Mouse (Mus musculus) midbrain, embryonic 11.5 days (tissue): Measurements from ENCODE around the gene Lpar3. TPM values are rescaled to one million over a fixed set of nuclear protein-coding genes. Genes with fewer than 3 reads are reported as not detected.

Experiments
- ATAC-seq: fragments of 200-750 bp; cut with Nextera tagmentation; 2 replicates; pipeline ENCODE4 v1.8.0; 2017; ENCODE audit warnings: moderate TSS enrichment, moderate library complexity; ENCODE audit not compliant: low FRiP score
- DNase-seq: peaks from one replicate; pipeline ENCODE4 v3.0.0; 2015; ENCODE audit warnings: low spot score; ENCODE audit errors: missing footprints
- H3K27ac ChIP-seq: fragments of 300-500 bp; sonication (generic); 2 replicates; pipeline ENCODE4 v1.5.1; 2014; ENCODE audit warnings: low read depth, low read length
- H3K27me3 ChIP-seq: fragments of 300-500 bp; sonication (generic); 2 replicates; pipeline ENCODE4 v1.6.1; 2014; ENCODE audit warnings: mild to moderate bottlenecking, low read length, moderate library complexity, mixed read lengths; ENCODE audit not compliant: control insufficient read depth, insufficient read depth
- H3K36me3 ChIP-seq: fragments of 300-500 bp; sonication (generic); 2 replicates; pipeline ENCODE4 v1.6.1; 2014; ENCODE audit warnings: mild to moderate bottlenecking, low read length, moderate library complexity, mixed read lengths; ENCODE audit not compliant: control insufficient read depth, insufficient read depth
- H3K4me1 ChIP-seq: fragments of 300-500 bp; sonication (generic); 2 replicates; pipeline ENCODE4 v1.6.1; 2014; ENCODE audit warnings: low read length; ENCODE audit not compliant: control insufficient read depth, insufficient read depth
- H3K4me2 ChIP-seq: fragments of 300-500 bp; sonication (generic); 2 replicates; pipeline ENCODE4 v1.6.1; 2014; ENCODE audit warnings: mild to moderate bottlenecking, moderate library complexity
- H3K4me3 ChIP-seq: fragments of 300-500 bp; sonication (generic); 2 replicates; pipeline ENCODE4 v1.5.1; 2014; ENCODE audit warnings: low read depth, low read length
- H3K9ac ChIP-seq: fragments of 300-500 bp; sonication (generic); 2 replicates; pipeline ENCODE4 v1.6.1; 2014; ENCODE audit warnings: low read length
- H3K9me3 ChIP-seq: fragments of 300-500 bp; sonication (generic); 2 replicates; pipeline ENCODE4 v1.6.1; 2016; ENCODE audit warnings: low read length; ENCODE audit not compliant: control insufficient read depth
- WGBS: fragments of 180-500 bp; shearing (Covaris S2); extraction: QIAGEN DNeasy Blood & Tissue Kit; methylation state at CpG from one replicate; pipeline ENCODE4 v1.1.7; 2014; 5-methylcytosine and 5-hydroxymethylcytosine counted together
- polyA plus RNA-seq: library from polyadenylated mRNA; unstranded; fragments of >200 nt; fragmentation: Nextera tagmentation; extraction: Ambion mirVana; gene quantifications from 2 replicates; pipeline ENCODE4 v1.2.1, GENCODE M21; 2014

Lpar3 gene
- polyA plus RNA-seq, 1 experiment from 2014 or later = 0.41 TPM

GRCm38 (mm10) chr3:146318520-146318938 is 97.8 kb downstream of the Lpar3 start:
- H3K4me3 ChIP-seq = no peak overlapping the region
- WGBS = 59% methylated on average over 16 of the region's 16 CpGs
- H3K27ac ChIP-seq = no peak overlapping the region
- peak overlapping the region; percentile 3; the same call in 1 of the 2 replicates for H3K9ac ChIP-seq
- peak overlapping the region; percentile 13; the same call in 1 of the 2 replicates for H3K4me2 ChIP-seq
- DNase-seq (no peak), ATAC-seq (peak; percentile 63)
- H3K4me1 ChIP-seq = peaks cover 12% of the 10 kb centered on the region
- no peaks in the 10 kb centered on the region for H3K9me3 ChIP-seq
- no peaks in the 10 kb centered on the region; the same call in 1 of the 2 replicates for H3K27me3 ChIP-seq
- H3K36me3 ChIP-seq = no peaks in the 10 kb centered on the region

- 19% methylated on average over 13 of the region's 13 CpGs for WGBS
- Histone ChIP-seq H3K27ac (no peak overlapping the region; the same call in 1 of the 2 replicates), H3K9ac (peak overlapping the region; percentile 3; the same call in 1 of the 2 replicates), H3K4me3 (no peak overlapping the region), H3K27me3 (no peaks in the 10 kb centered on the region; the same call in 1 of the 2 replicates), H3K36me3 (no peaks in the 10 kb centered on the region), H3K4me2 (peak overlapping the region; percentile 13; the same call in 1 of the 2 replicates), H3K9me3 (no peaks in the 10 kb centered on the region), H3K4me1 (peaks cover 12% of the 10 kb centered on the region)
- ATAC-seq (peak; percentile 67), DNase-seq (no peak)
These were observed 98.2 kb downstream of the Lpar3 start for GRCm38 (mm10) chr3:146318987-146319386.

GRCm38 (mm10) chr3:146319503-146319902 is 98.7 kb downstream of the Lpar3 start:
- Histone ChIP-seq H3K4me1 (peaks cover 12% of the 10 kb centered on the region), H3K9ac (no peak overlapping the region), H3K9me3 (no peaks in the 10 kb centered on the region), H3K27ac (no peak overlapping the region; the same call in 1 of the 2 replicates), H3K4me3 (no peak overlapping the region), H3K27me3 (no peaks in the 10 kb centered on the region; the same call in 1 of the 2 replicates), H3K4me2 (no peak overlapping the region), H3K36me3 (no peaks in the 10 kb centered on the region)
- no peak for DNase-seq
- ATAC-seq = peak; percentile 47; the same call in 1 of the 2 replicates
- WGBS = 85% methylated on average over 14 of the region's 14 CpGs

- no peaks in the 10 kb centered on the region for H3K9me3 ChIP-seq
- no peak overlapping the region for H3K4me2 ChIP-seq
- peaks cover 13% of the 10 kb centered on the region; the same call in 1 of the 2 replicates for H3K4me1 ChIP-seq
- no peak overlapping the region for H3K4me3 ChIP-seq
- 79% methylated on average over 8 of the region's 8 CpGs for WGBS
- H3K27ac ChIP-seq = no peak overlapping the region
- ATAC-seq = no peak
- no peaks in the 10 kb centered on the region; the same call in 1 of the 2 replicates for H3K27me3 ChIP-seq
- H3K9ac ChIP-seq = no peak overlapping the region
- no peaks in the 10 kb centered on the region for H3K36me3 ChIP-seq
- no peak for DNase-seq
These were observed 104.2 kb downstream of the Lpar3 start for GRCm38 (mm10) chr3:146324949-146325348.

- no peaks in the 10 kb centered on the region for H3K9me3 ChIP-seq
- no peak overlapping the region for H3K9ac ChIP-seq
- peak overlapping the region; percentile 48; the same call in 1 of the 2 replicates for H3K4me2 ChIP-seq
- peak; percentile 88 for DNase-seq
- 40% methylated on average over 14 of the region's 17 CpGs for WGBS
- H3K4me1 ChIP-seq = peaks cover 13% of the 10 kb centered on the region; the same call in 1 of the 2 replicates
- peak; percentile 54 for ATAC-seq
- H3K27ac ChIP-seq = no peak overlapping the region; the same call in 1 of the 2 replicates
- no peak overlapping the region for H3K4me3 ChIP-seq
- no peaks in the 10 kb centered on the region for H3K27me3 ChIP-seq
- no peaks in the 10 kb centered on the region for H3K36me3 ChIP-seq
These were observed 106.2 kb downstream of the Lpar3 start for GRCm38 (mm10) chr3:146326743-146327536.

- Histone ChIP-seq H3K4me3 (peak overlapping the region; percentile 24), H3K9ac (peak overlapping the region; percentile 63), H3K4me1 (peaks cover 13% of the 10 kb centered on the region; the same call in 1 of the 2 replicates), H3K36me3 (no peaks in the 10 kb centered on the region), H3K9me3 (no peaks in the 10 kb centered on the region), H3K27me3 (no peaks in the 10 kb centered on the region), H3K27ac (peak overlapping the region; percentile 51; the same call in 1 of the 2 replicates), H3K4me2 (peak overlapping the region; percentile 48)
- under 1% methylated on average over 13 of the region's 13 CpGs for WGBS
- DNase-seq (peak; percentile 96), ATAC-seq (peak; percentile 85)
These were observed 106.9 kb downstream of the Lpar3 start for GRCm38 (mm10) chr3:146327537-146328255.

- Histone ChIP-seq H3K36me3 (no peaks in the 10 kb centered on the region), H3K27me3 (no peaks in the 10 kb centered on the region), H3K4me3 (no peak overlapping the region), H3K27ac (no peak overlapping the region), H3K9me3 (no peaks in the 10 kb centered on the region), H3K4me1 (peaks cover 13% of the 10 kb centered on the region; the same call in 1 of the 2 replicates), H3K9ac (peak overlapping the region; percentile 48; the same call in 1 of the 2 replicates), H3K4me2 (peak overlapping the region; percentile 48)
- ATAC-seq (no peak), DNase-seq (peak; percentile 90)
- WGBS = 19% methylated on average over 13 of the region's 13 CpGs
These were observed 108.0 kb downstream of the Lpar3 start for GRCm38 (mm10) chr3:146328749-146329148.

- ATAC-seq (no peak), DNase-seq (no peak)
- no peak overlapping the region for H3K4me2 ChIP-seq
- 87% methylated on average over 11 of the region's 11 CpGs for WGBS
- H3K27me3 ChIP-seq = no peaks in the 10 kb centered on the region
- H3K9me3 ChIP-seq = no peaks in the 10 kb centered on the region
- no peak overlapping the region for H3K4me3 ChIP-seq
- H3K4me1 ChIP-seq = peaks cover 13% of the 10 kb centered on the region; the same call in 1 of the 2 replicates
- H3K36me3 ChIP-seq = no peaks in the 10 kb centered on the region
- no peak overlapping the region for H3K27ac ChIP-seq
- H3K9ac ChIP-seq = no peak overlapping the region
These were observed 111.1 kb downstream of the Lpar3 start for GRCm38 (mm10) chr3:146331819-146332218.
